Mouse (Mus musculus) natural killer cell, adult 2 months (primary cell): ENCODE data around the gene Zc3hc1.

Experiments used
- DNase-seq, 2 experiments: peaks; one replicate each; pipeline ENCODE4 v3.0.0; 2022; ENCODE audit warnings: low spot score in 2 of 2

The Zc3hc1 gene

DNA sequence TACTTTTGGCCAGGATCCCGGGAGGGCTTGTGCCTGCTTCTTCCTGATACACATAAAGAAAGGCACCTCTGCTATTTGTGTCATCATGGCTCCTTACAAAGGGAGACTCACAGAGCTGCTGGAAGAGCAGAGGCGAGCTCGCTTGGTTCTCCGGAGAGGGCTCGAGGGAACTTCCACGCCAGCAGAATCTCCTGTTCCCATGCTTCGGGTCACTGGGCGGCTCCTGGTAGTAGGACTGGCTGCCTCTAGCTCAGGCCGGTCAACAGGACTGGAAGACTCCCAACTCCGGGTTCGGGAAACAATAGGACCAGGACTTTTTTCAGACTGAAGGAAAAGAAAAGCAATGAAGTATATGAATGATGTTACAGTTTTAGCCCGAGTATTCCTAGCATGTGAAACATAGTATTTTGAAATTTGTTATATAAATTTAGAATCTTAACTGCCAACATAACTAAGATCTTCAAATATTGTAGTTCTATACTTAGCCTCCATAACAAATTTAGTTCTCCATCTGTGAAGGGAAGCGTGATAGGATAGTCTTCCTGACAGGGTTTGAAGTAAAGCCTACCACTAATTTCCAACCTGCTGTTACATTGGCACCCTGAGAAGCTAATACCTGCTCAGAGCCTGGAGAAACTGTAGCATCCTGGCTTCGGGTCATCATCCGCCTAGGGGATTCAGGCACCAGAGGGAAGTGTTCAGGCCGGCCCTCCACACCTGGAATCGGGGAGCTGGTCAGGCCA, 18.0 kb downstream of the Zc3hc1 start:
- DNase-seq, result no peak

GRCm38 (mm10) chr6:30369291-30369690, 21.5 kb downstream of the Zc3hc1 start:
- no peak for DNase-seq

- no peak for DNase-seq
Measured at GRCm38 (mm10) chr6:30363808-30364207, 27.0 kb downstream of the Zc3hc1 start.

DNA sequence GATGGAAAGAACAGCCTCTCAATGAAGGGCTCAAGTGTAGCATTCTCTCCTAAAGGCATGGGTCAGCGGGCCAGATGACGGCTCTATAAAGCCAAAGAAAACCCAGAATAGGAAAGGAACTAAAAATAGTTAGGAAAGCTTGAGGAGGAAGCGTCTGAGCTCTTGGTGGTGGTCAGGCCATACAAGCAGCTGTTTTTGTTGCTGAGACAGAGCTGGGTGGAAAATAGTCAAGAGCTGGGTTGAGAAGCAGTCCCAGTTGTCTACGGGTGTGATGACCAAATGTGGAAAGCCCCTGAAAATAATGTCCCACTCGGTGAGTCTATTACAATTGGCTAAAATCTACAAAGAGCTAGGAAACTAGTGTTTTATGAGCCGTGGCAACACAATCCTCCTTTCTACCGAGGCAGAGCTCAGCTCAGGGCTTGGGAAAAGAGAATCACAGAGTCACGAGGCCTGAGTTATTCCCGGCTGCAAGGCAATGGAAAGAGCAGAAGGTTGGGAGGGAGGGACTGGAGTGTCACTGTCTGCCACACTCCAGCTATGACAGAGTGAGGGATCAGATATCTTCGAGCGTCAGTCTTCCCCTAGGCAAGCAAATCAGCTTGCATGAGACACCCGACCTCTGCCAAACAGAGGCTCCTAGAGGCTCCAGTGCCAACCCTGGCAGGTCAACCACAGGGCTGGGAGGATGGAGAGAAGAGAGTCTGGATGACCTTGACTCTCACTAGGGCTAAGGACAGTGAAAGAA, 30.9 kb downstream of the Zc3hc1 start:
- DNase-seq, result no peak

DNA sequence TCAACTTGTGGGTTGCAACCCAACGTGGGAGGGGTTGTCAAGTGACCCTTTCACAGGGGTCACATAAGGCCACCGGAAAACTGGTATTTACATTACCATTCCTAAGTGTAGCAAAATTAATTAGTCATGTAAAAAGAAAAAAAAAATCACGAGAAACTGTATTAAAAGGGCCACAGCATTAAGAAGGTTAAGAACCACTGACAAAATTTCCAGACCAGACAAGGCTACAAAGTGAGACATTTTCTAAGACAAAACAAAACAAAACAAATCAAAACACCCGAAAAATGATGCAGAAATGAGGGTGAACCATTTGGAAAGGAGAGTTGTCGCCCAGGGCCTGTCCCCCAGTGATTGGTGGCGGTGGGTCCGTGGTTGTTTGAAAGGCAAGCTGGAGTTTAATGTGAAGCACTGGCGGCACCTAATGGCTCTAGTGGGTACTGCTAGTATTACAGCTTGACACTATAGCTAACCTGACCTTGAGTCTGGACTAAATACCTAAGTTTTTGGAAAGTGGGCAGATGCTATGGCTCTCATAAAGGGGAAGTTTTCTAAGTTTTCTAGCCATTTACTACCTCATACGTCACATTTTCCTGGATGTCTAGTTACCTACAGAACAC, 33.2 kb downstream of the Zc3hc1 start:
- peak; percentile 78 to 85 for DNase-seq

- DNase-seq, result peak; percentile 45 to 68
Measured at GRCm38 (mm10) chr6:30356680-30357079, 34.1 kb downstream of the Zc3hc1 start.

DNA sequence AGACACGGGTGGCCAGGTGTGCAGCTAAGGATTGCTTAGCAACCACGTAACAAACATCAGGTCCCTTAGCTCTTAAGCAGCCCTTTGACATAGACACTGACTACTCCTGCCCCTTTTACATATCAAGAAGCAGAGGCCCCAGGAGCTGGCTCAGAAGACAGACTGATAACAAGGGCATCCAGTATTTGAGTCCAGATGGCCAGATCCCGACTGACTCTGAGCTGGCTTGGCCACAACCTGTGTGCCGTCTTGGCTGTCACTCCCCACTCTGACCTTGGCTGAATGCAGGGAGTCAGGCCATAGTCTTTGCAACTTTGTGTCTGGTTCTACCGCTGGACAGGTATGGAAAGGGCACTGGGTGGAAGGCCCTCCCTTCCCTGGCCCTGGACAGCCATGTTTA, 34.7 kb downstream of the Zc3hc1 start:
- no peak for DNase-seq

DNA sequence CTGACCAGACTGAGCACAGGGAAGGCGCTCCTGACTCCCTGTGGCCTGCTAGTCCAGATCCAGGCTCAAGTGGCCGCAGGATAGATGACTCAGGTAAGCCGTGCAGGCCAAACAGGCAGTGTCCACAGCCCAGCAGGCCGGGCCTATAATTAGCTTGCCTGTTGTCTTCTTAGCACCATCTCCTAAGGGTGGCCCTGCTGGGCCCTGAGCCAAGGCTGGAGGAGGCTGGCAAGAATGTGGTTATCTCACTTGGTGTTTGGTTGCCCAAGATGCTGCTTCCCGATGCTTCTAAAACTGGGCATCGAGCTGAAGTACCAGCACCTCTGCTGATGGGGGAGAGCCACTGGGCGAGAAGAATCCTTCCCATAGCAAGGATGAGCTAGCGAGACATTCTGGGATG, 35.1 kb downstream of the Zc3hc1 start:
- DNase-seq, result peak; percentile 23 to 40

GRCm38 (mm10) chr6:30354760-30355159, 36.1 kb downstream of the Zc3hc1 start:
- peak; percentile 40 to 55 for DNase-seq

DNA sequence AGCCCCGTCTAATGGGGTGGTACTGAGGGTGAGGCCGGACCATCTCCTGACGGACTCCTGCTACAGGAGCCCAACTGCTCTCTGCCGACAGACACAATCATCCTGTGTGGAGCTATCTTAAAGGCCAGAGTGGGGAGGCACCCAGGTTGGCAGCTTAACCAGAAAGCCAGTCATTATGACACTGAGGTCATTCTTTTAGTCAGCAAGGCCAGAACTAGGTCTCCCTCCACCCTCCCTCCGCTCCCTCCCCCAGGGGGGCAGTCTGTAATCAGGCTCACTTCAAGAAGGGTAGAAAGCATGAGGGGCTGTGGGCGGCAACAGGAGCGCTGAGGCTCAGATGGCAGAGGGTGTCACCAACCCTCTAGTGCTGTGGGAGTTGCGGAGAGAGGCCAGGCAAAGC, 37.2 kb downstream of the Zc3hc1 start:
- DNase-seq, result peak; percentile 26 to 37

DNA sequence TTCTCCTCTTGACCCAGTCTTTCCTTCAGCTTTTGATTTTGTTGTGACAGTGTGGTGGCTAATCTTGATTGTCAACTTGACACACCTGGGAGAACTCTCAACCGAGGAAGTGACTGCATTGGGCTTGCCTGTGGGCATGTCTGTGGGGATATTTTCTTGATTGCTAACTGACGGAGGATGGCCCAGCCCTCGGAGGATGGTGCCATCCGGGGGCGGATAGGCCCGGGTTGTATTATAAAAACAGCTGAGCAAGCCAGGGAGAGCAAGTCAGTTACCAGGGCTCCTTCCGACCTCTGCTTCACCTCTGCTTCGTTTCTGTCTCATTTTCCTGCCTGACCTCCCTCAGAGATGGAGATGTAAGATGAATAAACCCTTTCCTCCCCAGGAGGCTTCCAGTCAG, 38.1 kb downstream of the Zc3hc1 start:
- no peak for DNase-seq

GRCm38 (mm10) chr6:30351290-30351689, 39.5 kb downstream of the Zc3hc1 start:
- DNase-seq, result peak; percentile 50 to 56

DNA sequence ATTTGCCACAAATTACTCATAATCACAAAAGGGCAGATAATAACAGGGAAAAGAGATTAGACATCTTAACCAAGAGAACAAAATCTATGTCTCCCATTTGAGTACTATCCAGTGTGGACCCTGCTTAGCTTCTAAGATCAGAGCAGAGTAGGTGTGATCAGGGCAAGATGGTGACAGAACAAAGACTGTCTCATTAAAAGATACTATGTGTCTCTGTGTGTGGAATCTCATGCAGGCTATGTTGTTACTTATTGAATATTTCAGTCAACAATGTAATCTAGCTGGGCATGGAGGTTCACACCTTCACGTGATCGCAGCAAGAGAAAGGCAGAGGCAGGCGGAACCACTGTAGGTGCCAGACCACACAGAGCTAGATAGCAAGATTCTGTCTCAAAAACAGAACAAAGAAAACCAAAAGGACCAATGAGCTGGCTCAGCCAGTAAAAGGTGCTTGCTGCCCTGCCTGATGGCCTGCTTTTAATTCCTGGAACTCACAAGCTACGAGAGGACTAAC, 43.5 kb downstream of the Zc3hc1 start:
- DNase-seq, result peak; percentile 57 to 76

GRCm38 (mm10) chr6:30346737-30347136, 44.1 kb downstream of the Zc3hc1 start:
- peak in 1 of 2 experiments; percentile 31 for DNase-seq

DNA sequence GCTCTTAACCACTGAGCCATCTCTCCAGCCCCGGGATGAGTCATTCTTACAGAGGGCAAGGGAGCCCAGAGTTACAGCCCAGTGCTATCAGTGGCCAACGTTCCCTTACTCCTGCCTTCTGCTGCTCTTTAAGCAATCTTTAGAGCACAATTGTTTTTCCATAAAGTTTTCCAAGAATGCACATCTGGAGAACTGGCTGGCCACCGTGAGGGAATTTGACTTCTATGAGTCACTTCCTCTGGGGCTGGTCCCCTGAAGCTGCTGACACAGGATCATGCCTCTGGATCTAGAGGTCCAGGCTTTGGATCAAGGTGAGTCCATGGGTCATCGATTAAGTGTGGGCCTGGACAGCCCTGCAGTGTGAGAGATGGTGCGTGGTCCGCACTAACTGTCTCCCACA, 46.8 kb downstream of the Zc3hc1 start:
- DNase-seq, result no peak

DNA sequence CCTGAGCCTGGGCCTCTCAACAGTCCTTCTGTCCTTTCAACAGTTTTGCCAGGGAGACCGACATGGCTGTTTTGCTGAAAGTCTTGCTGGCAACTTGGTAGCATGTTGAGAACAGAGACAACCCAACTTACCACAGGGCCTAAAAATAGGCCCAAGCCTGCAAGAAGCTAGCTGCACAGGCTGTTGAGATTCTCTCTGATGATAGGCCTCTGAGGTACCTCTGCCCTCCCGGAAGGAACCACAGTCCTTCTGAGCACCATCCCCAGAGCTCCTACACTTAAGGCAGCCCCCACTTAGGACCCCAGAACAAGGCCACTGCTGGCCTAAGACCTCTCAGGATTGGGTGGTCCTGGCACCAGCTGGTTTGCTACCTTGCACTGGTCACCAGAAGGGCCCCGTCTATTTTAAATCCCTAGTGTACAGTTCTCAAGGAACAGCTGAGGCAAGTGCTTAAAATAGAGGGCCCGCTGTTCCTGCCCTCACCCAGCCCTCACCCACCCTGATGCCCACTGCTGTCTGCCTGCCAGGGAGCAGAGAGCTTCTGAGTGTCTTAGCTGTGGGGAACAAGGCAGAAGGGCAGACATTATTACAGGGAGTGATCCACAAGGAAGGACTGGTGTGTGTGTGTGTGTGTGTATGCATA, 50.5 kb downstream of the Zc3hc1 start:
- DNase-seq, result peak in 1 of 2 experiments; percentile 32

DNA sequence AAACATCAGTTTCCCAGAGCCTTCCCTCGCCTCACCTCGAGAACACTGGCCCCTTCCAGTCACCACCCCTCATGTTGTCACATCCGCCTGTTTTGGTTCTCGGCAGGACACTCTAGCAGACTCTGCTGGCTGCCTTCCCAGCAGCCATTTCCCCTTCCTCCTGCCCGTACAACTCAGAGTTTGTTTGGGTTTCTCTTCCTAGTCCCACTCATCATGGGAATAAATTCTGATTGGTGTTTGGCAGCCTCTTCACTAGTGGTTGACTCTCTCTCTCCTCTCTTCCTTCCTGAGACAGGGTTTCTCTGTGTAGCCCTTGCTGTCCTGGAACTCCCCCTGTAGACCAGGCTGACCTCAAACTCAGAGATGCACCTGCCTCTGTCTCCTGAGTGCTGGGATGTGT, 53.9 kb downstream of the Zc3hc1 start:
- peak; percentile 62 to 65 for DNase-seq

DNA sequence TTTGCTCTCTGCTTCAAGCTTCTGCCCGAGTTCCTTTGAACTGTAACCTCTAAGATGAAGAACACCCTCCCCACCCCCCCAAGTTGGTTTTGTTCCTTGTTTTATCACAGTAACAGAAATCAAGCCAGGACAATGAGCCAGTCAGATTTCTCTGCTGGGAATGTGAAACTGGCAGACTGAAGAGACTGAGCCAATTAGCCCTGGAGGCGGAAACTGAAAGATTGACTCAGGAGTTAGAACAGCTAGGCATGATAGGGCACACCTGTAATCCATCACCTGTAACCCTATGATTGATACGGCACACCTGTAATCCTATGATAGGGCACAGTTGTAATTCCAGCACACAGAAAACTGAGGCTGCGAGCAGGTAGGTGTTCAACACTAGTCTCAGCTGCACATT, 58.6 kb downstream of the Zc3hc1 start:
- no peak for DNase-seq

- no peak for DNase-seq
Measured at GRCm38 (mm10) chr6:30330706-30331105, 60.1 kb downstream of the Zc3hc1 start.

DNA sequence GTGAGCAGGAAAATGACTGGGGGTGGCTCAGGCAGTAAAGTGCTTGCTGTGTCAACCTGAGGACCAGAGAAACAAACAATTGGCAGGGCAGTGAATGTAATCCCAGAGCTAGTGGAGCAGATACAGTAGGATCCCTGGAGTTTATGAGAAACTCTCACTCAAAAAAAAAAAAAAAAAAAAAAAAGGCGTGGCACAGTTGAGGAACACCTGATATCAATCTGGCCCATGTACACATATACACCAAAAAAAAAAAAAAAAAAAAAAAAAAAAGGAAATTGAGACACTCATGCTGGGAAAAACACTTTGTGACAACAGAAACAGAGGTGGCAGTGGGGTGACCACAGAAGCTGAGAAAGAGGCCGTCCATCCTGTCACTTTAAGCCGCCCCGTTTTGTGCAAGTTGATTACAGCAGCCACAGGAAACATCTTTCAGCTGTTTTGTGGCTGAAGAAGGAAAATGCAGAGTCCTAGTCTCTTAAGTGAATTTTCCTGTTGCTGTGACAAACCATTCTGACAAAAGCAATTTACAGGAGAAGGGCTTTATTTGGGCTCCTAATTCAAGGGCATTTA, 64.8 kb downstream of the Zc3hc1 start:
- DNase-seq, result peak; percentile 55 to 73

DNA sequence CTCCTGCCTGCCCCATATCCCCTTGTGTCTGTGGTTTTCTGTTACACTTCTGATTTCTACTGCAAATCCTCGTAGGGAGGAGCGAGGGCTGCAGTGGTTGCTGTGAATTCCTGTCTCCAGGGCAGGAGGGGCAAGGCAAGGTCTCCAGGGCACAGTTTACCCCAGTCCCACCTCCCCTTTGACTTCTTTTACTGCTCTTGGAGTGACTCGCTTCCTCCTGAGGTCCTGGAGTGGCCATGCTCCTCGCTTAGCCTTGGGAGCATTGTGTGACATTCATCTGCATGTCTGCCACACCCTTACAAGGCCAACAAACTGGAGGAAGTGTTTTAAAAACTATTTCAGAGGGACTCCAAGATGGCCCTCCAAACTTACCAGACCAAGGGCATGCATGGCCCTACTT, 69.8 kb downstream of the Zc3hc1 start:
- no peak for DNase-seq

- DNase-seq, result no peak
Measured at GRCm38 (mm10) chr6:30319216-30319615, 71.6 kb downstream of the Zc3hc1 start.
